Mouse (Mus musculus) stomach, embryonic 15.5 days (tissue): ENCODE results near the gene Nid2. TPM values are rescaled to one million over a fixed set of nuclear protein-coding genes. Genes with fewer than 3 reads are reported as not detected.
A peak's percentile ranks its signal among the peaks of the same experiment; 100 is the strongest.

Source experiments
- ATAC-seq: fragments of 200-750 bp; cut with Nextera tagmentation; 2 replicates; pipeline ENCODE4 v1.8.0; 2017; ENCODE audit warnings: low read depth, moderate number of reproducible peaks, moderate TSS enrichment; ENCODE audit not compliant: insufficient read depth, low FRiP score
- H3K27ac ChIP-seq: fragments of 300-500 bp; sonication (generic); 2 replicates; pipeline ENCODE4 v1.5.1; 2015; ENCODE audit warnings: mild to moderate bottlenecking, inconsistent platforms
- H3K27me3 ChIP-seq: fragments of 300-500 bp; sonication (generic); replicated peaks from 2 replicates; pipeline ENCODE4 v1.6.1; 2015; ENCODE audit warnings: inconsistent platforms
- H3K36me3 ChIP-seq: fragments of 300-500 bp; sonication (generic); 2 replicates; pipeline ENCODE4 v1.6.1; 2015; ENCODE audit warnings: inconsistent platforms
- H3K4me1 ChIP-seq: fragments of 300-500 bp; sonication (generic); 2 replicates; pipeline ENCODE4 v1.6.1; 2015; ENCODE audit warnings: inconsistent platforms
- H3K4me2 ChIP-seq: fragments of 300-500 bp; sonication (generic); 2 replicates; pipeline ENCODE4 v1.6.1; 2015; ENCODE audit warnings: mild to moderate bottlenecking, inconsistent platforms
- H3K4me3 ChIP-seq: fragments of 300-500 bp; sonication (generic); replicated peaks from 2 replicates; pipeline ENCODE4 v1.5.1; 2015; ENCODE audit warnings: inconsistent platforms
- H3K9ac ChIP-seq: fragments of 300-500 bp; sonication (generic); 2 replicates; pipeline ENCODE4 v1.6.1; 2015; ENCODE audit warnings: inconsistent platforms
- H3K9me3 ChIP-seq: fragments of 300-500 bp; sonication (generic); 2 replicates; pipeline ENCODE4 v1.6.1; 2016; ENCODE audit warnings: inconsistent platforms
- WGBS: fragments of 180-500 bp; shearing (Covaris S2); methylation state at CpG from one replicate; pipeline ENCODE4 v1.1.7; 2015; 5-methylcytosine and 5-hydroxymethylcytosine counted together
- polyA plus RNA-seq: library from polyadenylated mRNA; unstranded; fragments of >200 nt; fragmentation: Nextera tagmentation; extraction: Ambion mirVana; gene quantifications from 2 replicates; pipeline ENCODE4 v1.2.1, GENCODE M21; 2015

The Nid2 gene
- polyA plus RNA-seq, 1 experiment from 2014 or later = 73.8 TPM

DNA sequence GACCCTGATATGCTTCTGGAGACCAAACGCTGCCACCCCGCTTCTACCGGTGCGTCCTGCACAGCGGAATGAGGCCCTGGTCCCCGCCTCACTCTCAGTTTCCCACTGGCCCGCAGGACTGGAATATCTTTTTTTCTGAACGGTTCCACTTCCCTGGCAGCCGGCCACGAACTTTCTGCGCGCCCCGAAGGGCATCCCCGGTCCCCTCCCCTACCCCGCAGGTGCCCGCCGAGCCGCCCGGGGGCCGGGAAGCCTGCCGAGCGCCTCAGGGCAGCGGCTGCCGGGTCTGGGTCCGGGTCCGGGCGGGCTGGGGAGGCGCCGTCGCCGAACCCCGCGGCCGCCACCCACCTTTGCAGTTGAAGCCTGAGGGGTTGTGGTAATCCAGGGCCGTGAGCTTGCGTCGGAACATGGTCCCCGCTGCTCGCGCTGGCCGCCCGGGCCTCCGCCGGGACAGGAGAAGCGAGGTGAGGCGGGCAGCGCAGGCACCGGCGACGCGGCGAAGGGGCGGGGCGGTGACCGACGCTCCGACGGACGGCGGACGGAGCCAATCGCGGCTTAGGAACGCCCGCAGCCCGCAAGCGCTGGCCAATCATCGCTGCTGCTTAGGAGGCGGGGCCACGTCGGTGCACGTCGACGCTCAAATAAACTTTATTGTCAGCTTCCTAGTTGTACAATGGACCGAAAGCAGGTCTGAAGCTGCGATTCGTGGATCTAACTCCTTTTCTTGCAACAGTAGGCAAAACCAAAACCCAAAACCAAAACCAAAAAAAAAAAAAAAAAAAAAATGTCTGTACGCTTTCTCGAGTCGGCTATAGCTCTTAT is 72.5 kb downstream of the Nid2 start, which contains the start of gene Rtraf:
Gene Rtraf, minus strand, starts transcription at position 504 of the 822 bp plus-strand sequence.
- Histone ChIP-seq H3K9ac (peak within 1 kb of the TSS; percentile 92), H3K27ac (peak within 1 kb of the TSS; percentile 80), H3K27me3 (no peaks in the 10 kb centered on the region), H3K9me3 (no peaks in the 10 kb centered on the region), H3K36me3 (peaks cover 11% of the 10 kb centered on the region), H3K4me1 (peaks cover 3% of the 10 kb centered on the region; the same call in 1 of the 2 replicates), H3K4me3 (peak within 1 kb of the TSS; percentile 86), H3K4me2 (peak within 1 kb of the TSS; percentile 76)
- under 1% methylated on average over 73 of the region's 80 CpGs for WGBS
- ATAC-seq = peak; percentile 99

DNA sequence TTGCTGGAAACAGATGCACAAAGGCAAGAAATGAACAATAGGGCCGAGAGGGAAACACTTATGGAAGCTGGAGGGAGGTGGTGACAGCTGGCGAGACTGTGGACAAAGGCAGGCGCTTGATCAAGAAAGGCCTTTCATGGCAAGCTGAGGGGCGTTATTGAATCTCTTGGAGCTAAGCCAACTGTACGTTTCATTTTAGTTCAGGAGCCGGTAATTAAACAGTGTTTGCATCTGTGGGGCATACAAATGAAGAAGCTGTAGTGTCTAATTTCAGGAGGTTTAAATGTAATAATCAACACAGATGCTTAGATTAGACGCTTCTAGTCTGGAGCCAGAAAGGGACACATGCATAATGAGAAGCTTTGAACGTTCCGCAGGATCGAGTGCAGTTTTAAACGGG is 74.4 kb downstream of the Nid2 start:
- WGBS = 73% methylated on average over 11 of the region's 11 CpGs
- Histone ChIP-seq H3K27ac (no peak overlapping the region), H3K27me3 (no peaks in the 10 kb centered on the region), H3K9ac (no peak overlapping the region), H3K4me1 (peaks cover 3% of the 10 kb centered on the region; the same call in 1 of the 2 replicates), H3K36me3 (peaks cover 11% of the 10 kb centered on the region), H3K9me3 (no peaks in the 10 kb centered on the region), H3K4me2 (no peak overlapping the region), H3K4me3 (no peak overlapping the region)
- ATAC-seq = no peak

DNA sequence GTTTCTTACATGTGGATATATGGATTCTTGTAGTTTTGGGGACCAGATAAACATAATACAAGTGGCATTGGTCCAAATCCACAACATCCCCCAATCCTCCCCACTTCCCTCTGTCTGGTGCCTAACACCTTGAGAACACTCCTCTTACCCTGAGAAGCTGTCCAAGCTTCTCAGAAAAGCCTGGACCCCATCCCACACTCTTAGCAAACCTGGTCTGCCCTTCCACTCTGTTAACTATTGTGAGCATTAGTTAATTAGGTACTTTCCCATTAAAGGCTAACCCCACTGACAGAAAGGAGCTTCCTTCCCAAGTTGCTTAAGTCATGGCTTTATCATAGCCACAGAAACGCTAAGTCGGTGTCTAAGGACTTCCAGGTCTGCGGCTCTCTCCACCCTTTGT is 85.2 kb downstream of the Nid2 start:
- Histone ChIP-seq H3K27ac (no peak overlapping the region), H3K4me1 (0 out of 2 replicates have a peak, but pooled peaks cover 2% of the 10 kb centered on the region), H3K9ac (no peak overlapping the region), H3K9me3 (no peaks in the 10 kb centered on the region), H3K27me3 (no peaks in the 10 kb centered on the region), H3K36me3 (no peaks in the 10 kb centered on the region), H3K4me3 (no peak overlapping the region), H3K4me2 (no peak overlapping the region)
- 81% methylated on average over 3 of the region's 3 CpGs for WGBS
- ATAC-seq = no peak

DNA sequence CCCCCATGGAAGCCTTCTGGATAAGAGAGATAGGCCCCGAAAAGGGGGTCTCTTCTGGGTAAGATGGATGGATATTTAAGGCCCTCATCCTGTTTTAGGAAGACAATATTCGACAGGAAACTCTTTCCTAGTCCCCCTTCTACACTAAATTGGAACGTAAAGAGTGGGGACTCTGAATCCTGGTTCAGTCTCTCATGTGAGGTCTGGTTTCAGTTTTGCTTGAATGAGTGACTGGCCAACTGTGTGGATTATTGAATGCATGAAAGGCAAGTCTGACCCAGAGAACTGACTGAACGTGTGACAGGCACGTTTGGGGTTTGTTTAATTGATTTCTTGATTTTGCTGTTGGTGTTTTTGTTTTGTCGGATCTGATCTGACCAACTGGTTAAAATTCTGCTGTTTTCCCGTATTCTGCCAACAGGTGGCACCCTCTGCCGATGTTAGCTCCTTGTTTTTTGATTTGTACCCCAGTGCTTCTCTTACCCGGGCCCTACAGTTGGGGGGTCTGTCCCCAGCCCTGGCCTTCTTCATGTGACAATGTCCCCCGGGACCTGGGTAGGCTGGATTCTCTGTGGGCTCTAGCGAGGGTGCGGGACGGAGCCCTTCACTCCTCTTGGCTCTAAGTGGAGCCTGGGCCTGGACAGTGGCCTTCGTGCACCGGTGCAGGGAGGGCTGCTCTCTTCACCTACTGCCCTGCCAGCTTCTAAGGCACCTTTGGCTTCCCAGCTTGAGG is 88.7 kb downstream of the Nid2 start:
- 0 out of 2 replicates have a peak, but pooled peaks cover 2% of the 10 kb centered on the region for H3K4me1 ChIP-seq
- H3K4me2 ChIP-seq = peak overlapping the region; percentile 54
- no peaks in the 10 kb centered on the region for H3K27me3 ChIP-seq
- 27% methylated on average over 15 of the region's 15 CpGs for WGBS
- H3K9me3 ChIP-seq = no peaks in the 10 kb centered on the region
- ATAC-seq = no peak
- H3K4me3 ChIP-seq = peak overlapping the region; percentile 25; the same call in 1 of the 2 replicates
- H3K36me3 ChIP-seq = no peaks in the 10 kb centered on the region
- no peak overlapping the region for H3K27ac ChIP-seq
- no peak overlapping the region for H3K9ac ChIP-seq

DNA sequence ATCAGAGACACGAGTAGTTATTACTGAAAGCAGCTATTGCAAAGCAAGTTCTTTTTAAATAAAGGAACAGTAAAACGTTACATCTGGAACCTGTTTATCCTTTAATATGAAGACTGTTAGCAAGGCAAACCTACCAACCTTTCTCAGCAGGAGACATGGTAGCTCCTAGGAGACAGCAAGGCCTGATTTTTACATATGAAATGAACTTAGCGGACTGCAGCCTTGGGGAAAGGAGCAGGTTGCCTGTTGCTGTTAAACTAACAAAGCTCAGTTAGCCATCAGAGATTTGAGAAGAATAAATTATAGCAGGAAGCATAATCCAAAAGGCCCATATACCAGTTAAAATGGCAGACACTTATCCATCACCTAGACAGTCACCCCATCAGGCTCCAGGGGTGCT is 102.4 kb downstream of the Nid2 start:
- H3K4me2 ChIP-seq = no peak overlapping the region
- ATAC-seq = no peak
- H3K27me3 ChIP-seq = no peaks in the 10 kb centered on the region
- H3K27ac ChIP-seq = no peak overlapping the region
- 52% methylated on average over 3 of the region's 3 CpGs for WGBS
- no peaks in the 10 kb centered on the region for H3K9me3 ChIP-seq
- H3K9ac ChIP-seq = no peak overlapping the region
- no peak overlapping the region for H3K4me3 ChIP-seq
- no peaks in the 10 kb centered on the region for H3K36me3 ChIP-seq
- H3K4me1 ChIP-seq = no peaks in the 10 kb centered on the region

DNA sequence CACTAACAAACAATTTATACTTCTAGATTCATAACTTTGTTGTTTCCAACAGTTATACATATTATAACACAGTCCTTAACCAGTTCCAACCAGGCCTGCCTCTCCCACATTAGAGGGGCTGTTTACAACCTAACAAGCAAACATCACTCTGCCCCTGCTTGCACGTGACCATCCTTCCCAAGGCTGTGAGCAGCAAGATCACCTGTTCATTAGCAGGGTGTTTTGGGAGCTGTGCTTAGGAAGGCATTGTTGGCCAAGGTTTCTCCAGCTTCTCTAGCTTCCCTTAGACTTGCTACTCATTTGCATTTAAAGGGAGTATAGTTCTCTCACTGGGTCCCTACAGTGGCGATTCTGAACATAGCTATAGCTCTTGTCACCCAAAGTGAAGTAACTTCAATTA is 107.2 kb downstream of the Nid2 start:
- no peak for ATAC-seq

DNA sequence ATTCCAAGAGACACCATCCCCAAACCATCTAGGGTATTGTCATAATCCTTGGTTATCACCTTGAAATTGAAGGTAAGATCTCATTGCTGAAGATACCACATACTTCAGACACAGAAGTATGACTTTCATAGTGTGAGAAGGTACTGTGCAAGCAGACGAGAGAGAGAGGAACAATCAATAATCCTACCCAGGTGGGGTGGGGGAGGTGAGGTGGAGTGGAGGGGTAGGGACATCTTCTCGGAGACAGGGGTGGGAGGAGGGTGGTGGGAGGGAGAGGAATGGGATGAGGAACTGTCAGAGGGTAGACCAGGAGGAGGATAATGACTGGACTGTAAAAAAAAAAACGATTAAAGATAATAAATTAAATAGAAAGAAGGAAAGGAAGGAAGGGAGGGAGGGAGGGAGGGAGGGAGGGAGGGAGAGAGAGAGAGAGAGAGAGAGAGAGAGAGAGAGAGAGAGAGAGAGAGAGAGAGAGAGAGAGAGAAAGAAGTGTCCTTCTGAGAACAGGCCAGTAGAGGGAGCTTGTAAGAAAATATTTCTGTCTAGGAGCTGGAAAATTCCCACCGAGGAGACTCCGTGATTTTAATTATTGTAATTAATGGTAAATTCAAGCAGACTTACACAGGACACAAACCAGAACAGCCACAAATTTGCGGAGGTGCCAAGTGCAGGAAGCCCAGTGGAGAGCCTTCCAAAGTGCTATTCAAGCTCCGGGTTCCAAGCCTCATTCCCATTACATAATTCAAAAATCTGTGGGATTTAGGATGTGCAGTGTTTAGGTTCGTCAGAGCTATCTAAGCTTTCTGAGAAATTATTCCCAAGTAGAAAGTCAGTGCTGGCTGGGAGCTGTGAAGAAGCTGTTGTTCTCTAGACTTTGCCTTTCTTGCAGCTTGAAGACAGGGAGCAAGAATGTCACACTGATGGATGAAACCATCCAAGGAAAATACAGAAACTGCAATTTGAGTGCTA is 108.0 kb downstream of the Nid2 start:
- Histone ChIP-seq H3K36me3 (no peaks in the 10 kb centered on the region), H3K4me2 (no peak overlapping the region), H3K9me3 (no peaks in the 10 kb centered on the region), H3K4me1 (no peaks in the 10 kb centered on the region), H3K27ac (no peak overlapping the region), H3K9ac (no peak overlapping the region), H3K4me3 (no peak overlapping the region), H3K27me3 (no peaks in the 10 kb centered on the region)
- WGBS = 38% methylated on average over 8 of the region's 8 CpGs
- ATAC-seq = no peak

More for the DNA sequence above, 107.2 kb downstream of the Nid2 start:
- Histone ChIP-seq H3K36me3 (no peaks in the 10 kb centered on the region), H3K4me3 (no peak overlapping the region), H3K9ac (no peak overlapping the region), H3K27me3 (no peaks in the 10 kb centered on the region), H3K9me3 (no peaks in the 10 kb centered on the region), H3K4me1 (no peaks in the 10 kb centered on the region), H3K4me2 (no peak overlapping the region), H3K27ac (no peak overlapping the region)
- 78% methylated on average over 2 of the region's 2 CpGs for WGBS

DNA sequence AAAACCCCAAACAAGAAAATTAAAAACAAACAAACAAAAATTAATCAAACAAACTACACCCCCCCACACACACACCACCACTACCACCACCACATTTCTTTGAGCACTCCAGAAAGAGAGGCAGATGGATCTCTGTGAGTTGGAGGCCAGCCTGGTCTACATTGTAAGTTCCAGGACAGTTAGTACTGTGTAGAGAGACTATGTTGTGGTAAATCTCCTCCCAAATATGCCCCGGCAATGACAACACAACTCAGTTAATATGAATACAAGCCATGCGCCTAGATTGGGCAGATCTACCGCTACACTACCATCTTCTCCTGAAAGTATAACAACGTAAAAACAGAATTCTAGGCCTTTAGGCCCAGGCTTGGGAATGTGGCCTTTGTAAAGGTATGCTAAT is 109.2 kb downstream of the Nid2 start:
- Histone ChIP-seq H3K9me3 (no peaks in the 10 kb centered on the region), H3K27ac (no peak overlapping the region), H3K27me3 (no peaks in the 10 kb centered on the region), H3K4me1 (no peaks in the 10 kb centered on the region), H3K4me3 (no peak overlapping the region), H3K9ac (no peak overlapping the region), H3K4me2 (no peak overlapping the region), H3K36me3 (no peaks in the 10 kb centered on the region)
- ATAC-seq = no peak
- WGBS = 92% methylated on average over 4 of the region's 4 CpGs

Other genes with a start within 250 kb of the Nid2 start
- gene Gm2244, start 201.3 kb upstream of the Nid2 start, polyA plus RNA-seq = not detected in 2 replicates
- 1.9 and 2.3 TPM in 2 replicates for gene Gm2237, start 166.1 kb upstream of the Nid2 start, polyA plus RNA-seq
- gene Gm5458, start 148.7 kb upstream of the Nid2 start, polyA plus RNA-seq = not detected in 2 replicates
- gene Rtraf, start 72.6 kb downstream of the Nid2 start, polyA plus RNA-seq = 186 and 198 TPM in 2 replicates
- gene Gng2, start 226.4 kb downstream of the Nid2 start, polyA plus RNA-seq = 45.5 and 46.0 TPM in 2 replicates